Mouse (Mus musculus): ENCODE results near the gene Gm11020.
"Not testable (repeated sequence)": the region's sequence is repeated elsewhere in the genome, so short reads cannot be mapped to it uniquely, and the experiment has no call there.

Gene Gm11020

DNA sequence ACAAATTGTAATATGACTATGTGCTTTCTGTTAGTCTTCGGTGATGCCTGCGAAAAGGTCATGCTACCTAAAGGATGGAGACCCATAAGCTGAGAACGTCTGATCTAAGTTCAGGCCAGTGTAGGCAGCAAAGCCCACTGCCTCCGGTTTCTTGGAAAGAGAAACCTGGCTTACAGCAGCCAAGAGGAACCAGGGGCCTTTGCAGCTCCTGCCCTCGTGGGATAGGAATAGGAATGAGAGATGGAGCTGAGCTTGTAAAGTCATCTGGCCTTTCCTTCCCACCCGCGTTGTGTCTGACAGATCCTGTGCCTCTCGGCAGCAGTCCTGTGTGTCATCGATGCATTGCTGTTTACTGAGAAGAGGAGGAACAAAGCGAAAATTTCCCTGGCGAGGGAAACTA lies at the start of gene Gm11020:
Gene Gm11020, plus strand, starts transcription at position 301 of the 400 bp plus-strand sequence.
- not testable (repeated sequence) for DNase-seq (ENCODE audit: low read depth, low spot score)

GRCm38 (mm10) chr8:104293081-104293480 lies 28.3 kb upstream of the Gm11020 start, which contains the start of gene Cmtm2a:
Gene Cmtm2a (minus strand): TSS chr8:104293181.
- DNase-seq (ENCODE audit: low read depth, low spot score): not testable (repeated sequence)

DNA sequence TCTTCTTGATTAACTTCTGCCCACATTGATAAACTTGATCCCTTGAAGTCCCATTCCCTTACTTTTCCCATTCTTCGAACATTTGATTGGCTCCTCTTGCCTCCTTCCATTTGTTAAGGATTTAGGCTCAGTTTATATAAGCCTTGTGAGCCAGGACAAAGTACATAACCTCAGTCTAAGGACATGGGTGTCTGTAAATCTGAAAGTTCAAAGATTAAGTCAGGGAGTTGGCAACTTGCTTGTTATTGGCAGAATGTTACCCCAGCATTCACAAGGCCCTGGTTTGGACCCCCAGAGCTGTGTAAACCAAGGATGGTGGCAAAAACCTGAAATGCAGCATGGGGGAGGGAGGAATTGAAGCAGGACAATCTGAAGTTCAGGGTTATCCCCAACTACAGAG lies 27.0 kb upstream of the Gm11020 start:
- DNase-seq (ENCODE audit: low read depth, low spot score): no peak

GRCm38 (mm10) chr8:104301577-104301976 lies 19.8 kb upstream of the Gm11020 start:
- peak; percentile 37 for DNase-seq (ENCODE audit: low read depth, low spot score)

GRCm38 (mm10) chr8:104302536-104302935 lies 18.8 kb upstream of the Gm11020 start:
- DNase-seq (ENCODE audit: low read depth, low spot score): not testable (repeated sequence)

DNA sequence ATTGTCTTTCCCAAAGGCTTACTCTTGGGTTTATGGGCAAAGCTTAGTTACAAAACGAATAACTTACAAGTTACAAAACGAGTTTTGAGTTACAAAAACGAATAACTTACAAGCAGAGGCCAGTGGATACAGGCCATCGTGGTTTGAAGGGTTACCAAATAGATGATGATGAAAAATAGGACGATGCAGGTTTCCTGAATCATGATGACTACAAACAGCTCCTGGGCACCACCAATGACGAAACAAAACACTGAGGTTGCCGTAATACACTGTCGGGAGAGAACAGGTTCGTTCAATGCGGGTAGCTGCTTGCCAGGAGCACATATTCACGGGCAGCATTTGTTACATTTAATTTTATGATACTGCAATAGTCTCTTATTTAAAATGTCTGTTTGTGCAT lies 16.4 kb upstream of the Gm11020 start:
- no peak for DNase-seq (ENCODE audit: low read depth, low spot score)

DNA sequence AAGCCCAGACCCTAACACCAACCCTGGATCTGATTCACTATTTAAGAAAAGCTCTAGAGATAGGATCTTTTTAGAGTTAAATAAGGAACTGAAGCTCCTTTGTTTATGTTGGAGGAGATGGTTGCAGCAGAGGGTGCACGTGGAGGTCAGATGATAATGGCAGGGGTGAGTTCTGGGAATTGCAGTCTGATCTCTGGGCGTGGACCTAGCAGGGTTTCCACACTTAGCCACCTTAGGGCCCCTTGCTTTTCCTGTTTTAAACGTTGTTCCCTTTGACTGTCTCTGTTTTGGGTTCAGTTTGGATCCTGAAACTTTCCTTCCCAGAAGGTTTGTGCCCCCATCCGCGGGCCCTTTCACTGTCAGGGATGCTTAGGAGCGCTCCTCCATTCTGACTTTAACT lies 13.0 kb upstream of the Gm11020 start:
- DNase-seq (ENCODE audit: low read depth, low spot score): not testable (repeated sequence)

GRCm38 (mm10) chr8:104309441-104310155 lies 11.8 kb upstream of the Gm11020 start, which contains the start of the genes Gm45711 and Cmtm1:
Gene Gm45711 (minus strand): TSS chr8:104310081.
Gene Cmtm1 (minus strand): TSS chr8:104310145.
- DNase-seq (ENCODE audit: low read depth, low spot score): not testable (repeated sequence)

- not testable (repeated sequence) for DNase-seq (ENCODE audit: low read depth, low spot score)
Observed at GRCm38 (mm10) chr8:104312023-104312422, 9.3 kb upstream of the Gm11020 start.

GRCm38 (mm10) chr8:104313311-104313710 lies 8.1 kb upstream of the Gm11020 start:
- DNase-seq (ENCODE audit: low read depth, low spot score): no peak

- not testable (repeated sequence) for DNase-seq (ENCODE audit: low read depth, low spot score)
Observed at GRCm38 (mm10) chr8:104321930-104322329, 563 bp downstream of the Gm11020 start, which contains the start of gene Cmtm2b. Gene Cmtm2b (plus strand): TSS chr8:104322230.

- DNase-seq (ENCODE audit: low read depth, low spot score): no peak
Observed at GRCm38 (mm10) chr8:104332665-104333631, 11.6 kb downstream of the Gm11020 start.

- DNase-seq (ENCODE audit: low read depth, low spot score): no peak
Observed at GRCm38 (mm10) chr8:104333786-104334185, 12.4 kb downstream of the Gm11020 start.

- DNase-seq (ENCODE audit: low read depth, low spot score): no peak
Observed at GRCm38 (mm10) chr8:104334196-104334595, 12.8 kb downstream of the Gm11020 start.

- DNase-seq (ENCODE audit: low read depth, low spot score): no peak
Observed at GRCm38 (mm10) chr8:104336806-104337205, 15.4 kb downstream of the Gm11020 start.

- DNase-seq (ENCODE audit: low read depth, low spot score): no peak
Observed at GRCm38 (mm10) chr8:104337890-104338289, 16.5 kb downstream of the Gm11020 start.

DNA sequence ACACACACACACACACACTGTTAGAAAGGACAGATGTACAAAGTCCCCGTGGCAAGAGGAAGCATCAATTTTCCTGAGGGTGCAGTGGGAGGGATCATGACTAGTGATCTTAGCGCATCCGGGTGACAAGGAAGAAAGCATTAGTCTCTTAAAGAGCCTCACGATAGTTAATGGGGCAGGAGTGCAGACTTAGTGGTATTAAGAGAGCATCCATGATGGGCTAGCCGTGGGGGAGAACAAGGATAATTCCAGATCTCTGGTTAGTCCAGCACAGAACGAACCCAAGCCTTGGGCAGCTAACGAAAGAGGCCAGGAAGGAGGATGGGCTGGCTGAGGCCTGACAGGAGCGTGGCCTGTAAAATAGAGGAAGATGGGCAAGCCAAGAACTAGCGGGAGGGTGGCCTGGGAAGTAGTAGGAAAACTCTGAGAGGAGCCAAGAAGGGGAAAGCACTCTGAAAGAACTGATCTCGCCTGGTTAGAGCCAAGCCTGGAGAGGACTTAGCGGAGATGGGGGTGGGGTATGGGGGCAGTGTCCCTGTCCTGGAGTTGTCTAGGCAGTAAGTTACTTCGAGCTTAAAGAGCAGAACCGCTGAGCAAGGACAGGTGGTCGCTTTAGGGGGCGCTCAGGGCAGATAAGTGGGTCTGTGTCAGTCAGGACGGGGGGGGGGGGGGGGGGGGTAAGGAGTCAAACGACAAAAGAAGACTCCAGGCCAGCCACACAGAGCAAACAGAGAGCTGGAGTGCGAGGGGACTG lies 18.0 kb downstream of the Gm11020 start, which contains the start of gene Cmtm3:
Gene Cmtm3, plus strand, starts transcription at position 182 of the 754 bp plus-strand sequence.
- no peak for DNase-seq (ENCODE audit: low read depth, low spot score)

- no peak for DNase-seq (ENCODE audit: low read depth, low spot score)
Observed at GRCm38 (mm10) chr8:104339983-104340232, 18.5 kb downstream of the Gm11020 start.

- peak; percentile 84 for DNase-seq (ENCODE audit: low read depth, low spot score)
Observed at GRCm38 (mm10) chr8:104340233-104341105, 19.1 kb downstream of the Gm11020 start.

DNA sequence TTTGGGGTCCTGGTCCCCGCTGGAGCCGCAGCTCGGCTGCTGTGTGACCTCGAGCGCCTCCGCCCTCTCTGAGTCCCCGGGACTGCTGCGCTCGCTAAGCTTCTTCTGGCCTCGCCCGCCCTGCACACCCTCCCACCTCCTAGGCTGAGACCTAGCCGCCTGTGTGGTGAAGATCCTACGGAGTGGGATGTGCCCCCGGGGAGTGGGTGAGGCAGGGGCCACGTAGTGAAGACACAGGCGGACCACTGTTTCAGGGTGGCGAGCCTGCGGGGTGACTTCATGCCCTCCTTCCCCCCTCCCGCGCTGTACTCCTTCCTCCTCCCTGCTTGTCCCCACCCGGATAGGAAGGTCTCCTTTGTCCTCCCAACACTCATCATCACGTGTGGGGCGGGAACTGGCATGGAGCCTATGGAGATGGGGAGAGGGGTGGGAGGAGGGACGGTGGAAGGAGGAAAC lies 19.8 kb downstream of the Gm11020 start:
- peak; percentile 84 for DNase-seq (ENCODE audit: low read depth, low spot score)
